Mouse (Mus musculus): Measurements from ENCODE around the gene R3hdm4. TPM values are rescaled to one million over a fixed set of nuclear protein-coding genes. Genes with fewer than 3 reads are reported as not detected.

R3hdm4 gene
- polyA plus RNA-seq, 2 experiments from 2014 or later = 93.5 to 104 TPM

DNA sequence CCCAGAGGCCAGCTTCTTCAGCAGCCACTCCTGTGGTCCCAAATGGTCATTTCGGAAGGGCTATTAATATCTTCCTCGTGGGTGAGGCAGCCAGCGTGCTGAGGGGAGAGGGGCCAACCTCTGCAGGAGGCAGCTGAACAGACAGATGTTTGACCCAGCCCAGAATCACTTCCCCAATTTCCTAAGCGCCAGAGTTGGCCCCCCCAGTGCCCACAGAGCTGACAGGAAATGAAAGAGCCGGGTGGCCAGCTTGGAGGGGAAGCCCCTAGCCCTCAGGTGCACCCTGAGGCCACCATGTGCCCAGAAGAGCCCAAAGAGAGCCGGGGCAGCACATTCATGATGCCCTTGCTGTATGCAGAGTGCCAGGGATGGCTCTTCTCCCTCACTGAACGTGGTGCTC lies 19.7 kb upstream of the R3hdm4 start:
- ATAC-seq = no peak

GRCm38 (mm10) chr10:79937775-79938526 lies 16.9 kb upstream of the R3hdm4 start:
- no peak for ATAC-seq

DNA sequence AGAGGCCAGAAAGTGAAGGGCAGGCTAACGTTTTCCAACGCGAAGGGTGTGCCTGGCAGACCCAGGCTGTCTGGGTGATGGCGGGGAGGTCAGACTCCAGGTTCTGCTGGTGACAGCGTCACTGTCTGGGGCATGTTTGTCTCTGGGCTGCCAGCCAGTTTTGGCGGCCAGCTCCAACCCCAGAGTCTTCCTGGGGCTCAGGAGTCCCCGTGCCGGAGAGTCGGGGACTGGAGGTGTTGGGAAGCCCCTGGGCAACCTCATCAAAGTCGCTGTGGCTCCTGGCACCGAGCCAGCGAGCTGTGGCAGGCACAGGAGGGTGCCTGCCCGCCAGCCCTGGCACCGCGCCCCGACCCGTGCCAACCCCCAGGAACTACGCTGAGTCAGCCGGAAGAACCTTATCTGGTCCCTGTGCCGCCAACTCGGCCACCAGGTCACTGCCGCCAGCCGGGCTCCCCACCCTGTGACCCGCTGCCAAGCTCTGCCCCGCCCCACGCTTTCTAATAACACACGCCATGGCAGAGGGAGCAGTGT lies 16.0 kb upstream of the R3hdm4 start:
- peak; percentile 90 for ATAC-seq

GRCm38 (mm10) chr10:79936284-79936910 lies 15.4 kb upstream of the R3hdm4 start:
- no peak for ATAC-seq

GRCm38 (mm10) chr10:79934794-79935569 lies 14.0 kb upstream of the R3hdm4 start:
- ATAC-seq = no peak

- no peak for ATAC-seq
Observed at GRCm38 (mm10) chr10:79934272-79934721, 13.3 kb upstream of the R3hdm4 start.

DNA sequence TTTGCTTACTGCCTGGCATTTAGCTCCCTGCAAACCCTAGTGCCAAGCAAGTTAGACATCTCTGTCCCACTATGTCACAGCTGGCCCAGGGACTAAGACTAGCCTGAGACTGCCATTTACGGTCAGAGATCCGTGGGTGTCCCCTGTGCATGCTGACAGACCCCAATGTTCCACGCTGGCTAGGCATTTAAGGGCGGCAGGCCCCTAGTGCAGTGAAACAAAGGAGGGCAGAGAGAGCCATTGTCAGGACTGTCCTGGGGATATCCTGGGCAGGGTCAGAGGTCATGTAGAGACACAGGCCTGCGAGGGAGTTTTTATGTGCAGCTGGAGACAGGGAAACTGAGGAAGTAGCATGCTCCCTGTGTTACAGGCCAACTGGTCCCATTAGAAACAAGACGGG lies 12.9 kb upstream of the R3hdm4 start:
- no peak for ATAC-seq

DNA sequence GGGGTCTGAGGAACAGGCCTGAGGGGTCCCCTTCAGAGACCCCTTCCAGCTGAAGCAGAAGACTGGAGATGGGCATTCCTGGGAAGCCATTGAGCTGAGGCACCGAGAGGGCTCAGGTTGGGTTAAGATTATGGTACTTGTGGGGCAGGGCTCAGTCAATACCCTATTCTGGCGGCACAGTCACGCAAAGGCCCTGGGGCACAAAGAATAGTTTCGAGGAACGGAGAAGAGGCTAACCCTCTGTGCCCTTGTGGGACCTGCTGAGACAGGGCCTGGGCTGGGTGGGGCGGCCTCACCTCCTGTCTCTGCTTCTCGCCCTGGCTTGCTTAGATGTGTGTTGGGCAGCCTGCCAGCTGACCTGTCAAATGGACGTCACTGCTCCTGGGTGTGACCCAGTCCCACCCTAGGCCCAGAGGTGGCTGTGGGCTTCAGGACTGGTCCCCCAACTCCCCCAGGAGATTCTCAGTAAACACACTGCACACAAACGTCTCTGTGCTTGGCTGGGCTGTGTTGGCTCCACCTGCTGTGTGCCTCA lies 12.2 kb upstream of the R3hdm4 start:
- ATAC-seq = no peak

DNA sequence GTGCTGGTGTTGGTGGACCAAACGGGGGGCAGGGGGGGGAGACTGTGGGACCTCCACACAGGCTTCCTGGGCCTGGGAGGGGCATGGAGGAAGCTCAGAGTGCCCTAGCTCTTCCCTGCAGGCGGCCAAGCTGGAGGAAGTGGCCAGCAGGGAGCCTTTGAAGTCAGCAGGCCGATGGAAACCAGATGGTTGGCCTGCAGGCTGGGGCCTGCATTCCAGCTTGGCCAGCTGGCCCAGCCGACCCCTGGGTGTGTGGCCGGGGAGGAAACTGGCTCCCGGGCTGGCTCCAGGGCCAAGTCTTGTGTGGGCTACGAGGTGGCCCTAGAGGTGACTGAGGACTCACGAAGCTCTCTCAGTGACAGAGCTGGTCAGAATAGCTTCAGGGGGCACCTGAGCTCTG lies 11.7 kb upstream of the R3hdm4 start:
- no peak for ATAC-seq

DNA sequence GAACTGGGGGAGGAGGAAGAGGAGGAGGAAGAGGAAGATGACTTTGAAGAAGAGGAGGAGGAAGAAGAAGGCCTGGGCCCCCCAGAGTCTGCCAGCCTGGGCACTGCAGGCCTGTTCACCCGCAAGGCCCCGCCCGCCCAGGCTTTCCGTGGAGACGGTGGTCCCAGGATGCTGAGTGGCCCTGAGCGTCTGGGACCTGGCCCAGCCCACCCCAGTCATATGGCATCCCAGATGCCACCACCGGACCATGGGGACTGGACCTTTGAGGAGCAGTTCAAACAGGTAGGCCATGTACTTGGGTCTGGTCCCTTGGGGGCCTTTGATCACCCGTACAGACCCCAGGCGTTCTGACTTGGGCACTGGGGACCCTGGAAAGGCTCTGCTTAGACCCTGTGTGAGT lies 10.8 kb upstream of the R3hdm4 start:
- ATAC-seq = no peak

- no peak for ATAC-seq
Observed at GRCm38 (mm10) chr10:79930826-79931186, 9.8 kb upstream of the R3hdm4 start.

- ATAC-seq = no peak
Observed at GRCm38 (mm10) chr10:79929967-79930825, 9.2 kb upstream of the R3hdm4 start.

DNA sequence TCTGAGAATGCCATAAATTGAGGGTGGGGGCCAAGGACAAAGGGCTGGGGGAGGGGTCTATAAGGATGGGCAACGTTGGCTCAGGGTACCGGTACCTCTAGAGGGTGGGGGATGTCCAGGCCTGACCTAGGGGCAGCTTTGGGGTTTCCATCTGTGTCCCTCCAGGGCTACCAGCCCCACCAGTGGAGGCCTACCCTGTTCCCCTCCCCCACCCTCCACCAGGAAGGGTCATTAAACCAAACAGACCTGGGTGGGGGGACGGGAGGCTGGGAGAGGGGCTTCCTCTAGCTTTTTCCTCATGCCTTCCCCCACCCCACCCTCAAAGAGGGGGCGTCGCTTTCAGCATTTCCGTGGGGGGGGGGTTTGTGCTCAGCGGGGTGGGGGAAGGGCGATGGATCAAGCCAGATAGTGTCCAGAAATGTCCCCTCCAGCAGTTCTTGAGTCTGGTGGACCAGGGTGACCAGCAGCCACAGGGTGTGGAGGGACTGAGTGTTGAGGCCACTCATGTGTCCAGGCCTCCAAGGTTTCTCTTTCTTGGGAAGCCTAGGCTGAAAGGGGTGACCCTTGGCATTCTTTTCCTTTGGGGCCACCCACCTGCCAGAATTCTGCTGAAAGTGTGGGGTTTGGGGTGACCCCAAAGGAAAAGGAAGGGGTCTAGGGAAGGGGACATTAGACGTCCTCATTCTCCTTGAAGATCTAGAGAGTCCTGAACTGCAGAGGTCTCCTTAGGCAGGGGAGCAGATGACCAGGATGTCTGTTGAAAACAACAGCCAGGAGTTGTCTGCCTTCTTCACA lies 8.1 kb upstream of the R3hdm4 start:
- ATAC-seq = no peak

DNA sequence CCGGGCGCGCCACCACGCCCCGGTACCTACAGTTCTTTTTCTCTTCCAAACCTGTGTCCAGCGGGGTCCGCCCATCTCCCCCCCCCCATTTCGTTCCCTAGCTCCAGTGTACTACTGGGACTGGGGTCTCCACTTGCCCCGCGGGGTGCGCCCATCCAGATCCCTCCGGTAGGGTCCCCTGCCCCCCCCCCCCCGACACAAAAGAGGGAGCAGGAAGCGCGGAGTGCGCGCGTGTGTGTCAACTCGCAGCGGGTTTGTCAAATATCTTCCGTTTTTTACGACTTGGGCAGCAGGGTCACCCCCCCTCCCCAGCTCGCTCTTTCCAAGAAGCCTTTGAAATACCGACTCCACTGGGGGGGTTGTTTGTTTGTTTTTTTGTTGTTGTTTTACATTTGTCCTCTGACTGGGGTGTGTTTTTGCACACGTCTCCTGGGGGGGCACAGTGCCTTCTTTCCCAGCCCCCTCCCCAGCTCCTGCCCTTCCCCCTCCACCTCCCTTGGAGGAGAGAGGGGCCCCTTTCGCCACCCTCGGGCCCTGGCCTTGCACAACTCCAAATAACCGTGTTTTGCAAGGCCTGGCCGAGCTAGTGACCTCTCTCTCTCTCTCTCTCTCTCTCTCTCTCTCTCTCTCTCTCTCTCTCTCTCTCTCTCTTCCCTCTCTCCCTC lies 7.2 kb upstream of the R3hdm4 start:
- no peak for ATAC-seq

DNA sequence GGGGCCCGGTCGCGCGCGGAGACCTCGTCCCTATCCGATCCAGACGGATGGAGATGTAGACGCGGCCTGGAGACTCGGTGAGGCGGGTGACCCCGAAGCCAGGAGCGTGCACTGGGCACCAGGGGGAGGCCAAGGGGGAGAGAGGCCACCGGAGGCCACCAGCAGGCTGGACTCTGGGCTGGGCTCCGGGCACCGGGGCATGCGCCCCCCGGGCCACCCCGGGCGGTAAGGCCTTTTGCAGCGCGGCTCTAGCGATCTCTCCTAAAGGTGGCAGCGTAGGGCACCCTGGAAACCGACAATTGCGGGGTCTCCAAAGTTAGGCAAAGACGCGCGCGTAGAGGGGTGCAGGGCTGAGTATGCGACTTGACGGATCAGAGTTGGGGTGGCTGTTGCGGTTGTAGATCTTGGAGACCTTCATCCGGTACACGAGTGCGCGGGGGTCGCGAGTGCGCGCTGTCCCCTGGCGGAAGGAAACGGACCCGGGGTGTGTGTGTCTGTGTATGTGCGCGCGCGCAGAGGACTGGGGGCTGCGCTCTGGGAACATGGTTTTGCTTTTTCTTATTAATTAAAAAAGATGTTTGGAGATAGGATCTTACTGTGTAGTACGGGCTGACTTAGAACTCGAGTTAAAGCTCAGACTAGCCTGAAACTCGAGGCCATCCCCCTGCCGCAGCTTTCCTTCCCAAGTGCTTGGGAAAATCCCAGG lies 6.5 kb upstream of the R3hdm4 start:
- ATAC-seq = peak; percentile 26

DNA sequence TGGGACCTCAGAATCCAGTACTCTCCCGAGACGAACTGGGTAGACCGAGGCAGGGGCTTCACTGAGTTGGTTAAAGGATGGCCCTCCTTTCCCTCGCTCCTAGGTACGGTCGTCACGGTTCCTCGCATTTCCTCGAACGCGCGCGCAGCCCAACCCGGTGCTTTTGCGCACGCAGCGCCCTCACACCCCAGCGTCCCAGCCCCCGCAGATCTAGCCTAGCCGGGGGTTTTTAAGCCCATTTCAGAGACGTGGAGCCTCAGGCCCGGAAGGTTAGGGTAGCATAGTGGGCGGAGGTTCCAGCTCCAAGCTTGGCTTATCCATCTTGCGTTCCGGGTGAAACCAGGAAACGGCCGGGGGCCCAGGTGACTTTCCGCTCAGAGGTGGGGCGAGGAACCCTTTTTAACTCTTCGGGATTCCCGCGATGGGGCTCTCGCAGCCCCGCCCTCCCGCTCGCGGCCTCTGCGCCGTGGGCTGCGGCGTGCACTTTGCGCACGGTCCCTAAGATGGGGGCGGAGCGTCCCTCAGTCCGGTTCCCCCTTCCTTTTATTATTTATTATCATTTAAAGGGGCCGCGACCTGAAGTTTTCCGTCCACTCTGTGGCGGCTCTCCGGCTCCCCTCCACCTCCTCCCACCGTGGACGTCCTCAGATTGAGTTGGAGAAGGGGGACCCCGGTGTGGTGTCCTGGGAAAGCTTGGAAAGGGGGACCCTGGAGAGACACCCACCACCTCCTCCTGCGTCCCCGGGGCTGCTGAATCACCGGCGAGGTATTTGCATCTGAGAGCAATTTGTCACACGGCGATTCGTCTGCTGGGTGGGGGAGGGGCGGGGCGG lies 5.7 kb upstream of the R3hdm4 start, which contains the start of gene Arid3a:
Arid3a (plus strand) TSS at position 553 of the 833 bp plus-strand sequence.
- peak; percentile 73 for ATAC-seq

- ATAC-seq = peak; percentile 8
Observed at GRCm38 (mm10) chr10:79925785-79926490, 4.9 kb upstream of the R3hdm4 start.
